Comparison of ENCODE assay signal across 25 mouse cellular contexts in the genomic region with DNA sequence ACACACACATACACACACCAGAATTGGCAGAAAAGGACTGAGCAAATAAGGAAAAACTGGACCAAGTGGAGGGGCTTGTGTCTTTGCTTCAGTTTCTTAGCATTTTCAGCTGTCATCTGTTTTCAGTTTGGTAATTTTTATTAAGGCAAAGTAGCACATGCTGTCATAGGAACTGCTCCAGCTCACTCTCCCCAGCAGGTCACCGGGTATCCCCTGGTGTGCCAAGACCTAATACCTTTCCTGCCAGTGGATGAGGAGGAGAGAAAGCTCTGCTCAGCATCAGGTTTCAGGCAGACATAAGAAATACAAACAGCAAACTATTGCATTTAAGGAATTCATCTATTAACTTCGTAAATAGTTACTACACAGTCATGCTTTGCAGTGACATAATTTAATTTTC.
DNase-seq lines count a peak whose midpoint lies in the region; ATAC-seq lines count a peak whose summit lies in the region.
"Had no signal": no experiment of that assay in that cellular context is flagged by ENCODE, and none has a peak within 500 bp of the region (broad histone marks: within the 10 kb centered on the region; RNA-seq: fewer than 3 reads in every experiment).

No protein-coding gene starts in this region.

- WGBS in limb, embryonic 11.5 days = 26% methylated on average over 2 of the region's 2 CpGs
- 51% methylated on average over 2 of the region's 2 CpGs for WGBS in limb, embryonic 10.5 days

- intact Hi-C loops in left cerebral cortex, postnatal 14 days (cut with DNase I) = no loop called here

- peak; percentile 34 for DNase-seq in embryo, embryonic 11 days
- no peak for DNase-seq in embryo, embryonic 10.5 days (ENCODE audit: low spot score)
- DNase-seq in limb, embryonic 11.5 days (ENCODE audit: low spot score) = peak; percentile 24
- DNase-seq in limb, embryonic 10.5 days (ENCODE audit: low spot score) = no peak
- peak; percentile 8 for DNase-seq in hindlimb bud, embryonic 11.5 days (ENCODE audit: extremely low spot score, low read depth, low spot score)
- no peak for DNase-seq in left cerebral cortex, postnatal 14 days (ENCODE audit: low spot score in 2 of 2)
- DNase-seq in cerebellum, adult 9-11 months = no peak
- DNase-seq: adrenal gland, adult 8-10 months; adrenal gland, postnatal 36 days; cerebellum, adult 18-20 months; cerebellum, adult 9-10 months; cerebellum, postnatal 25 days; gastrocnemius, postnatal 25 days; heart, adult 18-20 months; heart, postnatal 10 days; heart, postnatal 36 days had no signal

- no peak overlapping the region for H3K9ac ChIP-seq in limb, embryonic 11.5 days (ENCODE audit: low read length)
- H3K9ac ChIP-seq: embryonic facial prominence, embryonic 13.5 days; forebrain, embryonic 13.5 days; heart, embryonic 12.5 days; heart, embryonic 15.5 days; hindbrain, embryonic 15.5 days; intestine, embryonic 15.5 days had no signal

- no peak overlapping the region for H3K4me3 ChIP-seq in limb, embryonic 11.5 days (ENCODE audit: low read depth, low read length)
- no peak overlapping the region for H3K4me3 ChIP-seq in limb, embryonic 10.5 days
- H3K4me3 ChIP-seq: embryonic facial prominence, embryonic 13.5 days; forebrain, embryonic 10.5 days; forebrain, embryonic 13.5 days; heart, embryonic 12.5 days; heart, embryonic 15.5 days; hindbrain, embryonic 15.5 days; intestine, embryonic 15.5 days had no signal

- H3K27me3 ChIP-seq in limb, embryonic 11.5 days (ENCODE audit: control insufficient read depth, insufficient read depth, low read length) = no peaks in the 10 kb centered on the region
- no peaks in the 10 kb centered on the region for H3K27me3 ChIP-seq in limb, embryonic 10.5 days (ENCODE audit: low read depth, poor library complexity, severe bottlenecking)
- H3K27me3 ChIP-seq: embryonic facial prominence, embryonic 13.5 days; forebrain, embryonic 13.5 days; heart, embryonic 12.5 days; heart, embryonic 15.5 days; hindbrain, embryonic 15.5 days; intestine, embryonic 15.5 days had no signal

- no peak for ATAC-seq in limb, embryonic 11.5 days (ENCODE audit: insufficient number of reproducible peaks, low FRiP score, low TSS enrichment, low read depth)
- ATAC-seq: activated CD4-positive, CD25-positive, alpha-beta regulatory T cell, adult 4 months; forebrain, embryonic 13.5 days; forebrain, embryonic 16.5 days; intestine, embryonic 15.5 days had no signal

- H3K36me3 ChIP-seq in limb, embryonic 11.5 days (ENCODE audit: control insufficient read depth, insufficient read depth, low read length) = no peaks in the 10 kb centered on the region
- no peaks in the 10 kb centered on the region for H3K36me3 ChIP-seq in limb, embryonic 10.5 days
- H3K36me3 ChIP-seq: embryonic facial prominence, embryonic 13.5 days; forebrain, embryonic 10.5 days; heart, embryonic 12.5 days; heart, embryonic 15.5 days; hindbrain, embryonic 15.5 days; intestine, embryonic 15.5 days had no signal

- no peaks in the 10 kb centered on the region for H3K4me1 ChIP-seq in limb, embryonic 11.5 days (ENCODE audit: control insufficient read depth, insufficient read depth, low read length)
- H3K4me1 ChIP-seq in limb, embryonic 10.5 days = peaks cover 14% of the 10 kb centered on the region
- H3K4me1 ChIP-seq: forebrain, embryonic 10.5 days; forebrain, embryonic 13.5 days; hindbrain, embryonic 15.5 days; intestine, embryonic 15.5 days had no signal

- H3K27ac ChIP-seq in limb, embryonic 11.5 days (replicated peaks; ENCODE audit: low read depth, low read length) = no peak overlapping the region
- no peak overlapping the region for H3K27ac ChIP-seq in limb, embryonic 10.5 days
- H3K27ac ChIP-seq: embryonic facial prominence, embryonic 13.5 days; forebrain, embryonic 10.5 days; forebrain, embryonic 13.5 days; heart, embryonic 15.5 days; hindbrain, embryonic 15.5 days; intestine, embryonic 15.5 days had no signal

- H3K9me3 ChIP-seq in limb, embryonic 11.5 days (ENCODE audit: control insufficient read depth, low read length) = no peaks in the 10 kb centered on the region
- H3K9me3 ChIP-seq in limb, embryonic 10.5 days (replicated peaks) = no peaks in the 10 kb centered on the region
- H3K9me3 ChIP-seq: embryonic facial prominence, embryonic 13.5 days; forebrain, embryonic 10.5 days; forebrain, embryonic 13.5 days; heart, embryonic 12.5 days; heart, embryonic 15.5 days; hindbrain, embryonic 15.5 days; intestine, embryonic 15.5 days had no signal

- H3K4me2 ChIP-seq in limb, embryonic 11.5 days (ENCODE audit: low read depth, severe bottlenecking) = no peak overlapping the region
- H3K4me2 ChIP-seq: embryonic facial prominence, embryonic 13.5 days; forebrain, embryonic 13.5 days; heart, embryonic 12.5 days; heart, embryonic 15.5 days; hindbrain, embryonic 15.5 days; intestine, embryonic 15.5 days had no signal

Comparison
In these comparisons a context has a peak if more than half of its experiments do, and no peak if none do; other contexts are left out.
1. DNase-seq: peak in embryo, embryonic 11 days (single experiment), limb, embryonic 11.5 days (single experiment) and hindlimb bud, embryonic 11.5 days (single experiment); none in embryo, embryonic 10.5 days (single experiment), limb, embryonic 10.5 days (single experiment), left cerebral cortex, postnatal 14 days (0 of 2) and cerebellum, adult 9-11 months (single experiment).